Mouse (Mus musculus): ENCODE measurements at regions not wholly inside any gene's neighbourhood (a gene's known extent, or its start where the extent isn't known, plus 50 kb on each side); places are given as distances from the start of the nearest gene placed in this dataset.

- no peak for DNase-seq (ENCODE audit: low spot score in 2 of 2)
- intact Hi-C loops (cut with DNase I) = no loop called here
Observed at GRCm38 (mm10) chrX:11696565-11696964, 368.9 kb downstream of the H2al1j start.

- intact Hi-C loops (cut with DNase I) = no loop called here
- no peak for DNase-seq (ENCODE audit: low spot score in 2 of 2)
Observed at GRCm38 (mm10) chrX:11701095-11701494, 373.5 kb downstream of the H2al1j start.

- DNase-seq (ENCODE audit: low spot score in 2 of 2) = no peak
- intact Hi-C loops (cut with DNase I) = no loop called here
Observed at GRCm38 (mm10) chrX:11705851-11706557, 378.4 kb downstream of the H2al1j start.

GRCm38 (mm10) chrX:11707330-11707729 is 379.7 kb downstream of the H2al1j start:
- intact Hi-C loops (cut with DNase I) = no loop called here
- DNase-seq (ENCODE audit: low spot score in 2 of 2) = no peak

- no peak for DNase-seq (ENCODE audit: low spot score in 2 of 2)
- intact Hi-C loops (cut with DNase I) = no loop called here
Observed at GRCm38 (mm10) chrX:11708325-11708724, 380.7 kb downstream of the H2al1j start.

GRCm38 (mm10) chrX:11709326-11709725 is 381.7 kb downstream of the H2al1j start:
- intact Hi-C loops (cut with DNase I) = no loop called here
- DNase-seq (ENCODE audit: low spot score in 2 of 2) = no peak

GRCm38 (mm10) chrX:11713423-11713822 is 385.8 kb downstream of the H2al1j start:
- intact Hi-C loops (cut with DNase I) = no loop called here
- no peak for DNase-seq (ENCODE audit: low spot score in 2 of 2)

GRCm38 (mm10) chrX:11716773-11717172 is 389.2 kb downstream of the H2al1j start:
- DNase-seq (ENCODE audit: low spot score in 2 of 2) = no peak
- intact Hi-C loops (cut with DNase I) = no loop called here

GRCm38 (mm10) chrX:11718778-11719177 is 391.2 kb downstream of the H2al1j start:
- intact Hi-C loops (cut with DNase I) = no loop called here
- DNase-seq (ENCODE audit: low spot score in 2 of 2) = no peak

GRCm38 (mm10) chrX:11720517-11720916 is 392.9 kb downstream of the H2al1j start:
- intact Hi-C loops (cut with DNase I) = no loop called here
- DNase-seq (ENCODE audit: low spot score in 2 of 2) = no peak

GRCm38 (mm10) chrX:11722730-11723129 is 395.1 kb downstream of the H2al1j start:
- DNase-seq (ENCODE audit: low spot score in 2 of 2) = no peak
- intact Hi-C loops (cut with DNase I) = no loop called here

- intact Hi-C loops (cut with DNase I) = no loop called here
- DNase-seq (ENCODE audit: low spot score in 2 of 2) = no peak
Observed at GRCm38 (mm10) chrX:11724718-11725117, 397.1 kb downstream of the H2al1j start.

- intact Hi-C loops (cut with DNase I) = no loop called here
- no peak for DNase-seq (ENCODE audit: low spot score in 2 of 2)
Observed at GRCm38 (mm10) chrX:11726524-11727231, 399.1 kb downstream of the H2al1j start.

GRCm38 (mm10) chrX:11728481-11728880 is 400.9 kb downstream of the H2al1j start:
- DNase-seq (ENCODE audit: low spot score in 2 of 2) = no peak
- intact Hi-C loops (cut with DNase I) = no loop called here

- no peak for DNase-seq (ENCODE audit: low spot score in 2 of 2)
Observed at GRCm38 (mm10) chrX:11729992-11730391, 402.4 kb downstream of the H2al1j start.

GRCm38 (mm10) chrX:11732371-11732770 is 404.7 kb downstream of the H2al1j start:
- intact Hi-C loops (cut with DNase I) = no loop called here
- no peak for DNase-seq (ENCODE audit: low spot score in 2 of 2)

More at GRCm38 (mm10) chrX:11729992-11730391, 402.4 kb downstream of the H2al1j start:
- intact Hi-C loops (cut with DNase I) = no loop called here

GRCm38 (mm10) chrX:11734505-11735435 is 407.1 kb downstream of the H2al1j start:
- intact Hi-C loops (cut with DNase I) = no loop called here

GRCm38 (mm10) chrX:11735516-11736170 is 408.0 kb downstream of the H2al1j start:
- peak; percentile 8 to 11 for DNase-seq (ENCODE audit: low spot score in 2 of 2)
- intact Hi-C loops (cut with DNase I) = no loop called here

More at GRCm38 (mm10) chrX:11734505-11735435, 407.1 kb downstream of the H2al1j start:
- DNase-seq (ENCODE audit: low spot score in 2 of 2) = no peak

- no peak for DNase-seq (ENCODE audit: low spot score in 2 of 2)
- intact Hi-C loops (cut with DNase I) = no loop called here
Observed at GRCm38 (mm10) chrX:11736481-11736880, 408.9 kb downstream of the H2al1j start.
